Mouse (Mus musculus) spleen, adult 2 months (tissue): Measurements from ENCODE around the gene Tcf7l1.

ENCODE experiments used
- CTCF ChIP-seq: fragments of 200-500 bp; IDR thresholded peaks from 2 replicates; pipeline ENCODE4 v1.5.1; 2011; ENCODE audit warnings: mild to moderate bottlenecking, inconsistent platforms; ENCODE audit not compliant: insufficient read depth, insufficient read length, insufficient replicate concordance; ENCODE audit errors: extremely low read depth
- POLR2A ChIP-seq: fragments of 200-500 bp; IDR thresholded peaks from 2 replicates; pipeline ENCODE4 v1.6.1; 2011; ENCODE audit warnings: low read depth, low read length, inconsistent platforms

- TF ChIP-seq CTCF: no peak
- TF ChIP-seq POLR2A: no peak
Measured at GRCm38 (mm10) chr6:72723143-72723542, 65.9 kb downstream of the Tcf7l1 start.
